In the genomic region with DNA sequence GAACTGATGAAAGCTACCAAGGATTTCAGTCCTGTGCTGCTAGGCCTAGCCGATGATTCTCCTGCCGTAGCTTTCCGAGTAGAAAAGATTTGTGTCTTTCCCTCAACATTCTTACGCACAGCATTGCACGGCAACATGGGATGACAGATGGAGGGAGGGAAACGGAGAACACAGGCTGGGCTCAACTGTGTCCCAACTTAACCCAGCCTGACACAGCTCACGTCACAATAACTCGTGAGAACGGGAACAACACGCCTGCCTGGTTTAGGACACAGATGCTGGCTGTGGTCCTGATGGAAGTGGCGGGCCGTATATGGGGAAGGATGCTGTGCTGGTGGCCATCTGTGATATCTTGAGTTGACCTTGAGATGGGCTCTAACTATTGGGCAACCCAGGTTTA, we compare ENCODE assay signal across 25 mouse cellular contexts. TPM values are rescaled to one million over a fixed set of nuclear protein-coding genes. Genes with fewer than 3 reads are reported as not detected.
DNase-seq lines count a peak whose midpoint lies in the region; TF ChIP-seq lines count a peak whose summit lies in the region.
"Had no signal": no experiment of that assay in that cellular context is flagged by ENCODE, and none has a peak within 500 bp of the region (broad histone marks: within the 10 kb centered on the region; RNA-seq: fewer than 3 reads in every experiment).

No protein-coding gene starts in this region.

- peak in 1 of 2 experiments; percentile 46 for DNase-seq in layer of hippocampus, adult 2 months (ENCODE audit: low spot score in 2 of 2)
- DNase-seq in layer of hippocampus, adult 9-10 months (ENCODE audit: low spot score) = no peak
- DNase-seq in layer of hippocampus, postnatal 14 days (ENCODE audit: low spot score in 2 of 2) = peak; percentile 47 to 65
- DNase-seq in layer of hippocampus, postnatal 25 days (ENCODE audit: extremely low spot score in 1 of 2, low spot score in 1 of 2) = no peak
- peak; percentile 49 to 62 for DNase-seq in right cerebral cortex, postnatal 10 days (ENCODE audit: low spot score in 2 of 2)
- DNase-seq in right cerebral cortex, postnatal 36 days (ENCODE audit: low spot score in 2 of 2) = no peak
- no peak for DNase-seq in ovary, postnatal 14 days (ENCODE audit: low spot score)
- DNase-seq: adrenal gland, adult 8-10 months; adrenal gland, postnatal 25 days; cerebellum, adult 18-20 months; cerebellum, adult 9-10 months; cerebellum, postnatal 14 days; gastrocnemius, postnatal 10 days; gastrocnemius, postnatal 36 days; heart, adult 2 months; heart, postnatal 14 days; heart, postnatal 4 days had no signal

- H3K27ac ChIP-seq in layer of hippocampus, adult 2 months = peak overlapping the region; percentile 64
- H3K27ac ChIP-seq: forebrain, embryonic 10.5 days; forebrain, embryonic 15.5 days; heart, embryonic 10.5 days; heart, embryonic 13.5 days; hindbrain, embryonic 14.5 days; hindbrain, postnatal 0 days had no signal

- TF ChIP-seq CTCF in layer of hippocampus, adult 2 months (conservative IDR thresholded peaks at IDR 0.05) = no peak

- no peak overlapping the region for H3K4me3 ChIP-seq in layer of hippocampus, adult 2 months
- H3K4me3 ChIP-seq: forebrain, embryonic 10.5 days; forebrain, embryonic 15.5 days; heart, adult 2 months; heart, embryonic 10.5 days; heart, embryonic 13.5 days had no signal

RNA-seq across cellular contexts. Expression of gene Cyfip2, which starts 34.0 kb away (rescaled TPM):
- total RNA-seq in layer of hippocampus, adult 2 months (2021) = 100 to 1,000 TPM; 530 to 540 TPM
- 100 to 1,000 TPM; 362 to 381 TPM for total RNA-seq in layer of hippocampus, postnatal 14 days (2021)
- 100 to 1,000 TPM; 483 to 493 TPM for total RNA-seq in layer of hippocampus, postnatal 25 days (2021)

RNA-seq across cellular contexts. Expression of gene Fndc9, which starts 43.4 kb away (rescaled TPM):
- total RNA-seq in layer of hippocampus, adult 2 months (2021) = 1 to 10 TPM in 1 of 2 experiments, under 1 TPM in 1; 0.72 to 1.0 TPM
- 1 to 10 TPM; 2.9 to 3.4 TPM for total RNA-seq in layer of hippocampus, postnatal 14 days (2021)
- under 1 TPM; 0.71 to 0.77 TPM for total RNA-seq in layer of hippocampus, postnatal 25 days (2021)
- total RNA-seq: adrenal gland, adult 8-10 months; adrenal gland, postnatal 25 days; gastrocnemius, adult 18-20 months; gastrocnemius, postnatal 10 days; gastrocnemius, postnatal 36 days; granulocyte monocyte progenitor cell, adult 5-6 weeks; heart, adult 2 months; heart, postnatal 14 days; heart, postnatal 4 days had no signal

Comparison
In these comparisons a context has a peak if more than half of its experiments do, and no peak if none do; other contexts are left out.
1. DNase-seq: peak in layer of hippocampus, postnatal 14 days (2 of 2) and right cerebral cortex, postnatal 10 days (2 of 2); none in layer of hippocampus, adult 9-10 months (single experiment), layer of hippocampus, postnatal 25 days (0 of 2), right cerebral cortex, postnatal 36 days (0 of 2) and ovary, postnatal 14 days (single experiment).